Mouse (Mus musculus) C2C12 (cell line): Measurements from ENCODE around the gene Wdr25.

Source experiments
- CEBPB ChIP-seq: IDR thresholded peaks from one replicate; pipeline ENCODE4 v1.6.1; 2011; ENCODE audit warnings: low read depth, mild to moderate bottlenecking, control low read depth, moderate library complexity
- CTCF ChIP-seq: IDR thresholded peaks from one replicate; pipeline ENCODE4 v1.5.1; 2011; ENCODE audit not compliant: control insufficient read depth, insufficient read depth, insufficient read length
- MAX ChIP-seq: IDR thresholded peaks from one replicate; pipeline ENCODE4 v1.6.1; 2011; ENCODE audit warnings: mild to moderate bottlenecking, control low read depth
- MYOG ChIP-seq: IDR thresholded peaks from one replicate; pipeline ENCODE4 v1.6.1; 2011; ENCODE audit not compliant: control insufficient read depth, insufficient read length; ENCODE audit errors: extremely low read depth

GRCm38 (mm10) chr12:108857589-108858184 is 35.7 kb upstream of the Wdr25 start:
- no peak for TF ChIP-seq CTCF
- no peak for TF ChIP-seq MAX
- no peak for TF ChIP-seq MYOG
- TF ChIP-seq CEBPB = no peak
